Mouse (Mus musculus): ENCODE measurements around the gene Uck1.

Uck1 gene

DNA sequence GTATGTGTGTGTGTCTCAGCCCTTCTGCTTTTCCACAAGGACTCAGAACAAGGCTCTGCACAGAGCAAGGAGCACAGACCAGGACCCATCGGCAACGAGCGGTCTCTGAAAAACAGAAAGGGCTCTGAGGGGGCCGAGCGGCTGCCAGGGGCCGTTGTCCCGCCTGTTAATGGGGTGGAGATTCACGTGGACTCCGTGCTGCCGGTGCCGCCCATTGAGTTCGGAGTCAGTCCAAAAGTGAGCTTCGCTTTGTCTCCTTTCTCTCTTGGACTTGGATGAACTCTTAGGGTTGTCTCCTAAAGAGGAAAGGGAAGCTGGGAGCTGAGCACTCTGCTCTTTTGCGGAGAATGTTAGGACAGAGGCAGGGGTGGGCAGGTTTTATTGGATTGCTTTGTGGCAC lies 40.5 kb downstream of the Uck1 start:
- no peak for DNase-seq (ENCODE audit: low read depth, low spot score)

DNA sequence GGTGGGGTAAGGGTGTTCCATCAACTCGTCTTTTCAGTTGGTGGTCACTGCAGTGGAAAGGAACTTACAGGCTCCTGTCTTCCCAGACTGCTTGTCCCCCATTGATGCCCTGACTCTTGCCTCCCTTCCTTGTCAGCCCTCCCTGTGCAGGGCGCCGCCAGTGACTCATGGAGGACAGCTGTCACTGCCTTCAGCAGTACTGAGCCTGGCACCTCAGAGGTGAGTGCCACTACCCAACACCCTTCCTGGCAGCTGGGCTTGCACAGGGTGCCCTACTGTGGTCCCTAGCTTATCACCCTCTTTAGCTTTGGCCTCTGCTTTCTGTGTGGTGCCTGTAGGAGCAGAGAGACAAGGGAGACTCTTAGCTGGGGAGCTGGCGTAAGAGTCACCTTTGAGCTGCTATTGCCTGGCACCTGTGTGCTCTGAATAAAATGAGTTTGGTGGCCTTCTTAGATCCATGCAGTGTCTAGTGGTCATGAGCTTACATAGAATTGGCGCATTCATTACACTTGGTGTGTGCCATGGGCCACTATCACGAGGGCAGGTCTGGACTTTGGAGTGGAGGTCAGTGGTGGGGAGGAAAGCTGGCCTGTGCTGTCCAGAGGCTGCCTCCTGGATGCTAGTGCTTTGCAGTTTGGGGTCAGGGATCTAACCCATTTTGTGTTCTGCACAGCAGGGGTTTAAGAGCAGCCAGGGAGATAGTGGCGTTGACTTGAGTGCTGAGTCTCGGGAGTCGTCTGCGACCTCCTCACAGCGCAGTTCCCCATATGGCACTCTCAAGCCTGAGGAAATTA lies 41.2 kb downstream of the Uck1 start:
- DNase-seq (ENCODE audit: low read depth, low spot score), result no peak

DNA sequence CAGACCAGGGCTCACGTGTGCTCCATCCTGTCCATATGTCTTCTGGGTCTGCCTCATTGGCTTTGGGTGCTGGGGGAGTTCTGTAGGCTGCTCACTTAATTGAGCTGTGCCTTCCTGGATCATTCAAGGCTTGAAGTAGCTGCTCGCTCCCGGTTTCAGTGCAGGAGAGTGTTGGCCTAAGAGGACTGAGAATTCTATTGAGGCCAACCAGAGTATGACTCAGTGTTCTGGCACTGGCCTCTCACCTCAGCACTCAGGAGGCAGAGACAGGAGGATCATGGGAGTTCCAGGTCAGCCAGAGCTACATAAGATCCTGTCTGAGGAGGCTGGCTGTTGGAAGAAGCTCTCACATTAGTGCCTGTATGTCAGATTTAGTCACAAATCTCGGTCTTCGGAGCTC lies 41.8 kb downstream of the Uck1 start:
- DNase-seq (ENCODE audit: low read depth, low spot score), result peak; percentile 47

DNA sequence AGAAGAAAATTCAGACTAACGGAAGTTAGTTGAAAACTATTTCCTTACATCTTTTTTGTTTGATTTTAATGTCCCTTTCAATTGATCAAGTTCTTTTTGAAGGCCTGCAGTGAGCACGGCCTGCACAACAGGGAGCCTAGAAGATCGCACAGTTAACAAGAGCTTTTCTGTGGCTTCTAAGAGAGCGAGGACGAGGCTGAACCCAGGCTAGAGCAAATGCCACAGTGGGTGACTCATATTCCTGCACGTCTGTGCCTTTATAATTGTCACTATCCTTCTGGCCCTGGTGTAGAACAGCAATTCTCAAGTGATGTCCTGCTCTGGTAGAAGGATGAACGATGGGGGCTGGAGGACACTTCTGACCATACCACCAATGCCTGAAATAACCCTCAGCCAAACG lies 42.3 kb downstream of the Uck1 start:
- no peak for DNase-seq (ENCODE audit: low read depth, low spot score)

DNA sequence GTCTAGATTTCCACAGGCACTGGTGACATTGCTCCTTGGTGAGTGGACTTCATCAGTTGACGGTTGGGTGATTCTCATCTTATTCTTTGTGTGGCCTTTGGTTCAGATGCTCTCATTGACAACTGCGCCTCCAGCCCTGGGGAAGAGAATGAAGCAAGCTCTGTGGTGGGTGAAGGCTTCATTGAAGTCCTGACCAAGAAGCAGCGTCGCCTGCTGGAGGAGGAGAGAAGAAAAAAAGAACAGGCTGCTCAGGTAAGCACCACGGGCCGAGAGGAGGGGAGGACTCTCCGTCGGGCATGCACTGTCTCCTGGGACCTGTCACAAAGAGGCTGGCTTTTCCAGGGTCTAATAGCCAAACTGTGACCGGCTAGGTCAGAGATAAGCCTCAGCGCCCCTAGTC lies 43.5 kb downstream of the Uck1 start:
- DNase-seq (ENCODE audit: low read depth, low spot score), result no peak

DNA sequence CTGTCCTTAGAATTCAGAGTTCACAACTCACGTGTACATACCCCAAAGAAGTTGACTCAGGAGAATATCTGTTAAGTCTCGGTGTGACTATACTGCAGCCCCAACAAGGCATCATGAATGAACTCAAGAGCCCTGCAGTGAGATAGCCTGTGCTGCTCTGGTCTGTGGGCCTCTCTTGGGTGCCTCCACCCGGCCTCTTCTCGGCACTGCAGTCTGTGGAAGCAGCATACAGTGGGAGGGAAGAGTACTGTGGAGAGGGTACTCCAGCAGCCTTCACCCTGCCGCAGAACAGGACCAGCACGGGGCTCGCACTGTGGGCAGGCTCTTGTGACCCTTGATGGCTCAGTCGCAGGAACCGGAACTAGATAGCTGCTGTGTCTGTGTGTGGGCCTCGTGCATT lies 44.4 kb downstream of the Uck1 start:
- no peak for DNase-seq (ENCODE audit: low read depth, low spot score)

DNA sequence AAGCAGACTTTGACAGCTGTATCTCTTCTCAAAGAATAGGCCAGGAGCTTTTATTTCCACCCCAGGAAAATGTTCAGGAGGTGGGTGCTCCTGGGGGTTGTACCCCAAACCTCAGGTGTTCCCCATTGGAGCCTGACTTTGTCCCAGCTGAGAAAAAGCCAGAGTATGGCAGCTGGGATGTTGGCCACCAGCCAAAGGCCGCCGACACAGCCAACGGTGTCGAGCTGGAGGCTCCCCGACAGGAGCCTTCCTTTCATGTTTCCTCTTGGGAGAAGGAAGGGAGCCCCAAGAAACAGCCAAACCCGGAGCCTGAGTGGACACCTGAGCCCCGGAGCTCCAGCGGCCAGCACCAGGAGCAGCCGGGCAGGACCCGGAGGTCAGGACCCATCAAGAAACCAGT lies 47.0 kb downstream of the Uck1 start:
- DNase-seq (ENCODE audit: low read depth, low spot score), result no peak

DNA sequence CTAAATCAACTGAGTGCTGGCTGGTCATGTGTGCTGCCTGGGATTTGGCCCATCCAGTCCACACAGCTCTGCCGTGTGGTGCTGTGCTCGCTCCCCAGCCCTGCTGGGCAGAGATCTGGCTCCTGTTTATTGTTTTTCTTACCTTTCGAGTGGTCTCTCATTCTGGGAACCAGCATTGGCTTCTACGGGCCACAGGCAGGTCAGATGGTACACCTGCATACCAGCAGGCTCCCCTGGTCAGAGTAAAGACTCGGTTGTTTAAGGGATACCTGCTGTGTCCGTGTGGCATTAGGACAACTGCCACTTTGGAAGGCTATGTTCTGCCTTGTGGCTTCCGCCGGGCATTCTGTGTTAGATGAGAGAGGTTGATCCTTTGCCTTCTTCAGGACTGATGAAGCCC lies 48.3 kb downstream of the Uck1 start:
- DNase-seq (ENCODE audit: low read depth, low spot score), result no peak

DNA sequence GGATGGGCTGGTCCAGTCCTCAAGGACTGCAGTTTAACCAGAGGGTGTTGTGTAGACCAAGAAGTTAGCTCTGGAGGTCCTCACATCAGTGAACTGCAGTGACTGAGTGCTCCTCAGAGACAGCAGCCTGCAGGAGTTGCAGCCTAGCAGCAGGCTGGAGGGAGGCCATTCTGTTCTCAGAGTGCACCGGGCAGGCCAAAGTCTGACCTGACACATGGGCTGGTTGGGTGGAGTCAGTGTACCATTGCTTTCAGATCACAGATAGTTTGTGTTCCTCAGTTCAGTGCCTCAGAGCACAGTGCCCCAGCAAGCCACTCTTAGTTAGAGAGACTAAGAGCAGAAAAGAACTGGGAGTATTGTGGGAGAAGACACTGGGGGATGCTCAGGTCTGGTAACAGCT lies 52.3 kb downstream of the Uck1 start:
- DNase-seq (ENCODE audit: low read depth, low spot score), result no peak
